Mouse (Mus musculus) stomach, postnatal 0 days (tissue): ENCODE results near the gene Dnajc17. TPM values are rescaled to one million over a fixed set of nuclear protein-coding genes. Genes with fewer than 3 reads are reported as not detected.

Experiments used
- ATAC-seq: fragments of 200-750 bp; cut with Nextera tagmentation; 2 replicates; pipeline ENCODE4 v1.8.0; 2017; ENCODE audit not compliant: low FRiP score, low TSS enrichment
- DNase-seq: peaks from one replicate; pipeline ENCODE4 v3.0.0-alpha.2; 2016; ENCODE audit warnings: low spot score
- H3K27ac ChIP-seq: fragments of 300-500 bp; sonication (generic); replicated peaks from 2 replicates; pipeline ENCODE4 v1.5.1; 2014; ENCODE audit warnings: mild to moderate bottlenecking, control low read depth
- H3K27me3 ChIP-seq: fragments of 300-500 bp; sonication (generic); 2 replicates; pipeline ENCODE4 v1.6.1; 2014; ENCODE audit warnings: low read length; ENCODE audit not compliant: control insufficient read depth, insufficient read depth
- H3K36me3 ChIP-seq: fragments of 300-500 bp; sonication (generic); 2 replicates; pipeline ENCODE4 v1.6.1; 2014; ENCODE audit warnings: low read length, mixed read lengths; ENCODE audit not compliant: control insufficient read depth, insufficient read depth
- H3K4me1 ChIP-seq: fragments of 300-500 bp; sonication (generic); replicated peaks from 2 replicates; pipeline ENCODE4 v1.6.1; 2014; ENCODE audit warnings: antibody characterized with exemption; ENCODE audit not compliant: control insufficient read depth, insufficient read depth
- H3K4me2 ChIP-seq: fragments of 300-500 bp; sonication (generic); replicated peaks from 2 replicates; pipeline ENCODE4 v1.6.1; 2014; ENCODE audit warnings: low read depth, mild to moderate bottlenecking, control low read depth, moderate library complexity
- H3K4me3 ChIP-seq: fragments of 300-500 bp; sonication (generic); 2 replicates; pipeline ENCODE4 v1.5.1; 2014; ENCODE audit warnings: low read depth, low read length, control low read depth
- H3K9ac ChIP-seq: fragments of 300-500 bp; sonication (generic); 2 replicates; pipeline ENCODE4 v1.6.1; 2014; ENCODE audit warnings: mild to moderate bottlenecking, low read length, control low read depth, mixed read lengths
- H3K9me3 ChIP-seq: fragments of 300-500 bp; sonication (generic); 2 replicates; pipeline ENCODE4 v1.6.1; 2016; ENCODE audit warnings: low read length; ENCODE audit not compliant: control insufficient read depth
- CTCF ChIP-seq: IDR thresholded peaks from 2 replicates; pipeline ENCODE4 v1.5.1; 2016; ENCODE audit warnings: antibody characterized with exemption, low read depth, mild to moderate bottlenecking, moderate library complexity
- EP300 ChIP-seq: optimal IDR thresholded peaks from 2 replicates; pipeline ENCODE3; 2016; ENCODE audit warnings: antibody characterized with exemption
- WGBS: fragments of 180-500 bp; shearing (Covaris S2); extraction: QIAGEN DNeasy Blood & Tissue Kit; methylation state at CpG from one replicate; pipeline ENCODE4 v1.1.7; 2014; 5-methylcytosine and 5-hydroxymethylcytosine counted together
- polyA plus RNA-seq: library from polyadenylated mRNA; unstranded; fragments of >200 nt; fragmentation: Nextera tagmentation; extraction: Ambion mirVana; gene quantifications from 2 replicates; pipeline ENCODE4 v1.2.1, GENCODE M21; 2015

Gene Dnajc17
- polyA plus RNA-seq, 1 experiment from 2014 or later: 12.5 TPM

- Histone ChIP-seq H3K27me3 (no peaks in the 10 kb centered on the region), H3K4me3 (peak within 1 kb of the TSS; percentile 99), H3K4me2 (peak within 1 kb of the TSS; percentile 88), H3K27ac (peak within 1 kb of the TSS; percentile 82), H3K36me3 (peaks cover 2% of the 10 kb centered on the region; the same call in 1 of the 2 replicates), H3K9me3 (no peaks in the 10 kb centered on the region), H3K4me1 (no peaks in the 10 kb centered on the region; the same call in 1 of the 2 replicates), H3K9ac (peak within 1 kb of the TSS; percentile 90)
- ATAC-seq: peak; percentile 83
- TF ChIP-seq EP300 (no peak), CTCF (peak; percentile 15)
- DNase-seq: peak; percentile 95
- WGBS: under 1% methylated on average over 57 of the region's 57 CpGs
Observed at GRCm38 (mm10) chr2:119156681-119157572, 51.7 kb downstream of the Dnajc17 start, which contains the start of gene Rmdn3. Gene Rmdn3, minus strand, starts transcription at chr2:119157034.

GRCm38 (mm10) chr2:119156081-119156680 lies 52.4 kb downstream of the Dnajc17 start:
- Histone ChIP-seq H3K9ac (peak overlapping the region; percentile 90), H3K27me3 (no peaks in the 10 kb centered on the region), H3K4me2 (peak overlapping the region; percentile 88), H3K9me3 (no peaks in the 10 kb centered on the region), H3K36me3 (peaks cover 6% of the 10 kb centered on the region), H3K4me1 (no peaks in the 10 kb centered on the region; the same call in 1 of the 2 replicates), H3K4me3 (peak overlapping the region; percentile 99), H3K27ac (peak overlapping the region; percentile 82)
- WGBS: 2% methylated on average over 34 of the region's 34 CpGs
- peak; percentile 38; the same call in 1 of the 2 replicates for ATAC-seq
- peak; percentile 27 for DNase-seq
- TF ChIP-seq CTCF (no peak), EP300 (no peak)

DNA sequence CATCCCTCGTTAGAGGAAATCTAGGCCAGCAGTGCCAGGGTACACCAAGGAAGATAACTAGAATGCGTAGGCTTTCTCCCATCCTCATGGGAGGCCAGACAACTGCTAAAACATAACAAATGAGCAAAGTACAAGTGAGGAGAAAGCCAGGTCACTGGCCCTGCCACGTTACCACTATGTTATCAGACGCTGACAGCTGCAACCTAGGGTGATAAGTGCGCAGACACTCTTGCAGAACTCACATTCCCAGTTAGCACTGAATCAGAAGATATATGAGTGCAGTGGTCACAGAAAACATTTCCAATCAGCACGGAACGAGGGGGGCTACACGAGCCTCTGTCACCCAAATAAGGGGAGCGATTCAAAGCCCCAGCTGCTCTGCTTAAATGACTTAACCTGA lies 53.2 kb downstream of the Dnajc17 start:
- Histone ChIP-seq H3K4me3 (0 out of 2 replicates have a peak overlapping the region, but pooled peaks have one; percentile 99), H3K4me2 (peak overlapping the region; percentile 88), H3K4me1 (no peaks in the 10 kb centered on the region; the same call in 1 of the 2 replicates), H3K27me3 (no peaks in the 10 kb centered on the region), H3K27ac (peak overlapping the region; percentile 56; the same call in 1 of the 2 replicates), H3K9ac (no peak overlapping the region), H3K36me3 (peaks cover 9% of the 10 kb centered on the region), H3K9me3 (no peaks in the 10 kb centered on the region)
- DNase-seq (peak; percentile 27), ATAC-seq (no peak)
- TF ChIP-seq CTCF (no peak), EP300 (no peak)
- 69% methylated on average over 9 of the region's 9 CpGs for WGBS

DNA sequence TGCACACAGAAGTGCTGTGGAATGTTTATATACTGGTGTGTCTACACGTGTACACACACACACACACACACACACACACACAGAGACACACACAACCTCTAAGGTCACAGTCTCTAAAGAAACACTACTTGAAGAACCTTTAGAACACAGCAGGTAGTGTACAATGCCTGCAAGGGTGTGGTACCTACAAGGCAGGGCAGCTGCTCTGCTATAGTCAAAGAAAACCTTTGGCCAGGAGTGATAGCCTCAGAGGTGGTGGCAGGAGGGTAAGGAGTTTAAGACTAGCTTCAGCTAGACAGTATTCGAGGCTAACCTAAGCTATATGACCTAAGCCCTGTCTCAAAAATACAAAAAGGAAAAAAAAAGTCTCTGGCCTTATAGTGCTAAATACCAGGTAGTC lies 53.9 kb downstream of the Dnajc17 start:
- H3K4me2 ChIP-seq: no peak overlapping the region

GRCm38 (mm10) chr2:119152255-119152654 lies 56.3 kb downstream of the Dnajc17 start:
- Histone ChIP-seq H3K36me3 (peaks cover 13% of the 10 kb centered on the region), H3K27ac (no peak overlapping the region)
- 82% methylated on average over 6 of the region's 6 CpGs for WGBS

More for the DNA sequence above, 53.9 kb downstream of the Dnajc17 start:
- no peaks in the 10 kb centered on the region for H3K27me3 ChIP-seq
- H3K9ac ChIP-seq: no peak overlapping the region
- peaks cover 10% of the 10 kb centered on the region for H3K36me3 ChIP-seq
- H3K4me3 ChIP-seq: no peak overlapping the region
- TF ChIP-seq EP300: no peak
- TF ChIP-seq CTCF: no peak
- no peaks in the 10 kb centered on the region for H3K9me3 ChIP-seq
- no peaks in the 10 kb centered on the region; the same call in 1 of the 2 replicates for H3K4me1 ChIP-seq
- WGBS: 69% methylated on average over 2 of the region's 2 CpGs
- peak; percentile 81 for ATAC-seq
- H3K27ac ChIP-seq: 0 out of 2 replicates have a peak overlapping the region, but pooled peaks have one; percentile 56
- DNase-seq: peak; percentile 57

More at GRCm38 (mm10) chr2:119152255-119152654, 56.3 kb downstream of the Dnajc17 start:
- Histone ChIP-seq H3K4me2 (no peak overlapping the region), H3K27me3 (no peaks in the 10 kb centered on the region), H3K9ac (no peak overlapping the region), H3K9me3 (no peaks in the 10 kb centered on the region), H3K4me3 (no peak overlapping the region), H3K4me1 (no peaks in the 10 kb centered on the region; the same call in 1 of the 2 replicates)
- no peak for ATAC-seq
- DNase-seq: no peak
- TF ChIP-seq EP300: no peak
